Mouse (Mus musculus): ENCODE measurements at regions not wholly inside any gene's neighbourhood (a gene's known extent, or its start where the extent isn't known, plus 50 kb on each side); places are given as distances from the start of the nearest gene placed in this dataset.

GRCm38 (mm10) chr10:17237918-17238850 lies 484.8 kb upstream of the Cited2 start:
- Histone ChIP-seq H3K9me3 (ENCODE audit: low read length) (no peaks in the 10 kb centered on the region), H3K4me1 (ENCODE audit: insufficient read depth, low read length) (0 out of 2 replicates have a peak, but pooled peaks cover 2% of the 10 kb centered on the region), H3K27ac (ENCODE audit: low read depth, low read length) (no peak overlapping the region), H3K36me3 (ENCODE audit: insufficient read depth, low read length) (no peaks in the 10 kb centered on the region), H3K4me2 (ENCODE audit: low read depth, low read length, poor library complexity, severe bottlenecking) (no peak overlapping the region; the same call in 1 of the 2 replicates), H3K9ac (replicated peaks; ENCODE audit: low read length, poor library complexity, severe bottlenecking) (no peak overlapping the region), H3K4me3 (ENCODE audit: low read depth, low read length) (no peak overlapping the region), H3K27me3 (ENCODE audit: insufficient read depth, low read length) (no peaks in the 10 kb centered on the region)
- no peak for TF ChIP-seq CTCF (IDR thresholded peaks at IDR 0.05)
- ATAC-seq (ENCODE audit: low FRiP score): no peak
- 41% methylated on average over 12 of the region's 12 CpGs for WGBS
- no peak for DNase-seq (ENCODE audit: low spot score)

- 84% methylated on average over 2 of the region's 2 CpGs for WGBS
- DNase-seq (ENCODE audit: low spot score) (no peak), ATAC-seq (ENCODE audit: low FRiP score) (no peak)
- Histone ChIP-seq H3K4me1 (ENCODE audit: insufficient read depth, low read length) (no peaks in the 10 kb centered on the region), H3K4me3 (ENCODE audit: low read depth, low read length) (no peak overlapping the region), H3K27ac (ENCODE audit: low read depth, low read length) (no peak overlapping the region), H3K9ac (replicated peaks; ENCODE audit: low read length, poor library complexity, severe bottlenecking) (no peak overlapping the region), H3K9me3 (ENCODE audit: low read length) (no peaks in the 10 kb centered on the region), H3K27me3 (ENCODE audit: insufficient read depth, low read length) (no peaks in the 10 kb centered on the region), H3K36me3 (ENCODE audit: insufficient read depth, low read length) (no peaks in the 10 kb centered on the region), H3K4me2 (ENCODE audit: low read depth, low read length, poor library complexity, severe bottlenecking) (no peak overlapping the region)
- no peak for TF ChIP-seq CTCF (IDR thresholded peaks at IDR 0.05)
These were observed 474.7 kb upstream of the Cited2 start for GRCm38 (mm10) chr10:17248270-17248669.

- Histone ChIP-seq H3K4me3 (ENCODE audit: low read depth, low read length) (no peak overlapping the region), H3K4me1 (ENCODE audit: insufficient read depth, low read length) (no peaks in the 10 kb centered on the region), H3K9me3 (ENCODE audit: low read length) (no peaks in the 10 kb centered on the region), H3K27ac (ENCODE audit: low read depth, low read length) (no peak overlapping the region), H3K36me3 (ENCODE audit: insufficient read depth, low read length) (no peaks in the 10 kb centered on the region), H3K27me3 (ENCODE audit: insufficient read depth, low read length) (no peaks in the 10 kb centered on the region), H3K4me2 (ENCODE audit: low read depth, low read length, poor library complexity, severe bottlenecking) (no peak overlapping the region), H3K9ac (replicated peaks; ENCODE audit: low read length, poor library complexity, severe bottlenecking) (no peak overlapping the region)
- TF ChIP-seq CTCF (IDR thresholded peaks at IDR 0.05): no peak
- no peak for ATAC-seq (ENCODE audit: low FRiP score)
- DNase-seq (ENCODE audit: low spot score): no peak
- WGBS: 37% methylated on average over 4 of the region's 4 CpGs
These were observed 470.0 kb upstream of the Cited2 start for GRCm38 (mm10) chr10:17253040-17253439.

- Histone ChIP-seq H3K9ac (replicated peaks; ENCODE audit: low read length, poor library complexity, severe bottlenecking) (no peak overlapping the region), H3K9me3 (ENCODE audit: low read length) (no peaks in the 10 kb centered on the region), H3K27ac (ENCODE audit: low read depth, low read length) (no peak overlapping the region), H3K27me3 (ENCODE audit: insufficient read depth, low read length) (no peaks in the 10 kb centered on the region), H3K4me3 (ENCODE audit: low read depth, low read length) (no peak overlapping the region), H3K4me1 (ENCODE audit: insufficient read depth, low read length) (no peaks in the 10 kb centered on the region), H3K4me2 (ENCODE audit: low read depth, low read length, poor library complexity, severe bottlenecking) (no peak overlapping the region), H3K36me3 (ENCODE audit: insufficient read depth, low read length) (no peaks in the 10 kb centered on the region)
- DNase-seq (ENCODE audit: low spot score): no peak
- TF ChIP-seq CTCF (IDR thresholded peaks at IDR 0.05): no peak
- 69% methylated on average over 4 of the region's 4 CpGs for WGBS
- ATAC-seq (ENCODE audit: low FRiP score): no peak
These were observed 462.9 kb upstream of the Cited2 start for GRCm38 (mm10) chr10:17260154-17260553.

- Histone ChIP-seq H3K9ac (replicated peaks; ENCODE audit: low read length, poor library complexity, severe bottlenecking) (no peak overlapping the region), H3K27ac (ENCODE audit: low read depth, low read length) (no peak overlapping the region), H3K4me3 (ENCODE audit: low read depth, low read length) (no peak overlapping the region), H3K36me3 (ENCODE audit: insufficient read depth, low read length) (no peaks in the 10 kb centered on the region), H3K4me2 (ENCODE audit: low read depth, low read length, poor library complexity, severe bottlenecking) (no peak overlapping the region), H3K4me1 (ENCODE audit: insufficient read depth, low read length) (no peaks in the 10 kb centered on the region), H3K27me3 (ENCODE audit: insufficient read depth, low read length) (no peaks in the 10 kb centered on the region), H3K9me3 (ENCODE audit: low read length) (no peaks in the 10 kb centered on the region)
- ATAC-seq (ENCODE audit: low FRiP score) (no peak), DNase-seq (ENCODE audit: low spot score) (no peak)
- WGBS: 83% methylated on average over 4 of the region's 4 CpGs
- no peak for TF ChIP-seq CTCF (IDR thresholded peaks at IDR 0.05)
These were observed 462.4 kb upstream of the Cited2 start for GRCm38 (mm10) chr10:17260615-17261014.

- Histone ChIP-seq H3K9ac (replicated peaks; ENCODE audit: low read length, poor library complexity, severe bottlenecking) (no peak overlapping the region), H3K4me1 (ENCODE audit: insufficient read depth, low read length) (no peaks in the 10 kb centered on the region), H3K9me3 (ENCODE audit: low read length) (no peaks in the 10 kb centered on the region), H3K36me3 (ENCODE audit: insufficient read depth, low read length) (no peaks in the 10 kb centered on the region), H3K27ac (ENCODE audit: low read depth, low read length) (no peak overlapping the region), H3K4me3 (ENCODE audit: low read depth, low read length) (no peak overlapping the region), H3K27me3 (ENCODE audit: insufficient read depth, low read length) (no peaks in the 10 kb centered on the region), H3K4me2 (ENCODE audit: low read depth, low read length, poor library complexity, severe bottlenecking) (no peak overlapping the region)
- ATAC-seq (ENCODE audit: low FRiP score) (no peak), DNase-seq (ENCODE audit: low spot score) (no peak)
- no peak for TF ChIP-seq CTCF (IDR thresholded peaks at IDR 0.05)
- 79% methylated on average over 4 of the region's 4 CpGs for WGBS
These were observed 461.7 kb upstream of the Cited2 start for GRCm38 (mm10) chr10:17261192-17261824.

Data from midbrain, postnatal 0 days (tissue).